Mouse (Mus musculus) fibroblast of lung, adult 2 months (primary cell): ENCODE data around the gene Abat.

ENCODE experiments used
- DNase-seq: peaks from one replicate; pipeline ENCODE4 v3.0.0-alpha.2; 2011; ENCODE audit warnings: low read depth

Gene Abat

GRCm38 (mm10) chr16:8574316-8574715, 61.1 kb downstream of the Abat start:
- no peak for DNase-seq

DNA sequence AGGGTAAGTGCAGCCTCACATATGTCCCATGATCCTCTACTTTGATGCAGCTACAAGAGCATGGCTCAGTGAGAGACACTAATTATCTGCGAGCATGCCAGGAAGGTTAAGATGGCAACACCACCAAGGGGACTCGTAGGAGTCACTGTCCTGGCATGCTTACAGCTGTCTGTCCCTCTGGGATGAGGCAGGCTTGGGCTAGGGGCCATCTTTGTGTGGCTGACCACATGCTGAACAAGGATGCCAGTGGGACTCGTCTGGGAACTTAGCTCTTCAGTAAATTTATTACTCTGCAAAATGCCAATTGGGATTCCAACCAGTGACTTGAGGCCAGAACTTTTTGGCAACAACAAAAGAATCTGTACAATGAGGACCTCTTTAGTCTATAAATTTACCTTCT, 62.9 kb downstream of the Abat start:
- no peak for DNase-seq

GRCm38 (mm10) chr16:8576901-8577300, 63.7 kb downstream of the Abat start:
- no peak for DNase-seq

DNA sequence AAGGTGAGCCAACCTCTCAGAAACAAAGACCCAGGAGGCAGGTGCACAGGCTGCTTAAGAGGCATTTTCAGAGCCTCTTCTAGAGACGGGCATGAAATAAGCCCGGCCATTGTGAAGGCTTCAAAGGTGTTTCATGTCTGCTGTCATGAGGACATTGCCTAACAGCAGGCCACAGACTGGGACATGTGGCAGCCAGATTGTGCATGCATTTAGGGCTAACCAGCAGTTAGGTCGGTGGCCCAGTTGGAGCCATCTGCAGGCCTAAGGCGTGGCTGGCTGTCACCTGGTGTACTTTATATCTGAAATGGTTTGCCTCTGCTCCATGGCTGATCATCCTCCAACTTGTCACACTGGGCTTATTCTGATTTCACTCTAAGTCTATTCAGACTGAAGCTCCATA, 65.1 kb downstream of the Abat start:
- no peak for DNase-seq

- no peak for DNase-seq
Observed at GRCm38 (mm10) chr16:8579546-8579945, 66.3 kb downstream of the Abat start.

DNA sequence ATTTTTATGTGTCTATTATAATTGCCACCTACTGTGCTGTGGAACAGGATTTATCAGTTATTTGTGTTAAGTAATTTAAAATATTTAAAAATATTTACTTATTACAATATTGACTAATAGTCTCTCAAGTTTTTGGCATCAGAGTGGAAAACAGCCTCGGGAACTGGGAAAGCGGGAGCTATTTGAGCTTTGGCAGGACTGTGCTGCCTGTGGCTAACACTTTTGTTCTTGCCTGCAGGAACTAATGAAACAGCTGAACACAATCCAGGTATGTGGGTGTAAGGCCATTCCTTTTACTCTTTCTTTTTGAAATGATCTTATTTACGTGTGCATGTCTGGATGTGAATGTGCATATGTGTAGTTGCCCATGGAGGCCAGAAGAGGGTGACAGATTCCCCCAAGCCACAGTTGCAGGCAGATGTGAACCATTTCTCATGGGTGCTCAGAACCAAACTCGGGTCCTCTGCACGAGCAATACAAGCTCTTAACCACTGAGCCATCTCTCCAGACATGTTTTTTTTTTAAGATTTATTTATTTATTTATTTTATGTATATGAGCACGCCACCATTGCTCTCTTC, 68.5 kb downstream of the Abat start:
- no peak for DNase-seq

GRCm38 (mm10) chr16:8582579-8583295, 69.5 kb downstream of the Abat start:
- DNase-seq = no peak

DNA sequence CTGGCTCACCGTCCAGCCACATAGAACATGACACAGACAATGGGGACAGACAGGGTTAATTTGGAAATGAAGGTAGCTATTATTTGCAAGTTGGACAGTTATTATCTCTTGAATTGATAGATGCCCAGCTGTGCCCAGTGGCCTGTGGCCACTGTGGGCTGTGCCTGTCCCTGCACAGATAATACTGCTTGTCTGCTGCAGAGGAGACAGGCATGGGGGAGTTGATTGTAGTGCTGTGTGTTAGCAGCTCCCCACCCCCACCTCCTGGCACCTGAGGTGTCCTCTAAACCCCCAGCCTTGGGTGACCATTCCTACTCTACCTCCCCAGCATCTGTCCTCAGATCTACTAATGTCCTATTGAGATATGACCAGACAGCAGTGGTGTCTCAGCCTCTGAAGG, 71.0 kb downstream of the Abat start:
- DNase-seq = no peak

DNA sequence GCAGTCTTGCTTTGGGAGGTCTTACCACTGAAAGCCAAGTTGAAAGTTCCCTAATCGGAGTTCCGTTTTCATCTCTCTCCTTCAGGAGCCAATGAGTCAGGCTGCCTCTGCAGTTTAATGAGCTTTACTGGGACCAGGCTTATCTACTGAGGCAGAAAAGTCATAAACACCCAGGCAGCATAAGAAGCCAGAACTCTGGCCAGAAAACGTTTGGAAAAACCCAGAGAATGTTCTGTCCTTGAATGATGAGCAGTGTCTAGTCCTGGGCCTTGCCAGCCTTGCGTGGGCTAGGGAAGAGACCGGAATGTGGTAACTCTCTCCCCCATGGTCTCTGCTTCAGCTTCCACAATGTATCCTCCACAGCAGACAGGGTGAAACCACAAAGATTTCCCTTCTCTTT, 71.8 kb downstream of the Abat start:
- no peak for DNase-seq

DNA sequence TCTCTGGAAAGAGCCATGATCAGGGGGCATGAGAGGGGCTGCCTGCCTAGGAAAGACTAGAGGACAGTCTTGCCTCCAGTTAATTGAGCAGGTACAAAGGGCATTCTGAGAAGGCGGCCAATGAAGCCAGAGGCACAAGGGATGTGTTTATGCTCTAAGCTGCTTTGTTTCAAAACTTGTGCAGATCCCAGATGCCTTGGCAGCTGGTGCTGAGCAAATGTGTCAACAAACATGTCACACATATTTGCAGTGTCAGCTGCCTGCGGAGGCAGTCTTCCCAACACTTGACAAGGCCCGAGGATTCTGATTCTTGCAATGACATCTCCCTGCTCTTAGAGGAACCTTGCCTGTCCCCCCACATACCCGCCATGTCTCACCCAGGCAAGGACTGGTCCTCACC, 82.2 kb downstream of the Abat start:
- DNase-seq = no peak

DNA sequence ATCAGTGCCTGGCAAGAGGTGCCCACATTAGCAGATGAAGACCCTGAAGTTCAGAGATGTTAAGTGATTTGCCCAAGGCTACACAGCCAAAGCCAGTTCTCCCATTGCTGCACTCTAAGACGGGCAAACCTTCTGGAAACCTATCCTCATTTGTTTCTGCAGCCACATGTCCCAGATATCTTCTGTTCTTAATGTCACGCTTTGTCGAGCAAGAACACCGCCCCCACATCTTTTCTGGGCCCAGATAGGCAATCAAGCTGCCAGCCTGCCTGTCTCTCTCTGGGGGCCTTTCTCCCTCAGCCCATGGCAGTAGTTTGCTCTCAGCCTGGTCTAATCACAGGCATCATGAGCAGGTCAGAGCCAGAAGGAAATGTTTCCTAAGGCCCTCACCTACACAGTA, 83.1 kb downstream of the Abat start:
- DNase-seq = no peak

GRCm38 (mm10) chr16:8597516-8597915, 84.3 kb downstream of the Abat start:
- no peak for DNase-seq

DNA sequence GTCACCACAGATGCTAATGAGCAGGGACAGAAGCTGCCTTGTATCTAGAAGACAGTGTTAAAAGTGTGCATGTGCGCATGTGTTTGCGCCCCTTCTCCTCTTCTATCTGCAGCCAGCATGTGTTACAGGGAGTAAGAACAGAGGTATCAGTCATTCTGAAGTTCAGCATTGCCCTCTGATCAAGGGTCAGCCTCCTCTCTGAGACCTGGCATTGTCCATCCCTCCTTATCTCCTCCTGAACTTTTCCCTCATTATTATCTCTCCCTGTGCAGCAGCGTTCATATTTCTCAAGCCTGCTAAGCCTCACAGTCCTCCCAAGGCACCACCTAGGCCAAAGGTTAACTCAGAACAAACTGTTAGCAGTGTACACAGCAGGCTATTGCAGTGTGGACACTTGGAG, 90.6 kb downstream of the Abat start:
- DNase-seq = no peak

GRCm38 (mm10) chr16:8610397-8610796, 97.2 kb downstream of the Abat start:
- no peak for DNase-seq

- no peak for DNase-seq
Observed at GRCm38 (mm10) chr16:8612214-8613005, 99.2 kb downstream of the Abat start.

DNA sequence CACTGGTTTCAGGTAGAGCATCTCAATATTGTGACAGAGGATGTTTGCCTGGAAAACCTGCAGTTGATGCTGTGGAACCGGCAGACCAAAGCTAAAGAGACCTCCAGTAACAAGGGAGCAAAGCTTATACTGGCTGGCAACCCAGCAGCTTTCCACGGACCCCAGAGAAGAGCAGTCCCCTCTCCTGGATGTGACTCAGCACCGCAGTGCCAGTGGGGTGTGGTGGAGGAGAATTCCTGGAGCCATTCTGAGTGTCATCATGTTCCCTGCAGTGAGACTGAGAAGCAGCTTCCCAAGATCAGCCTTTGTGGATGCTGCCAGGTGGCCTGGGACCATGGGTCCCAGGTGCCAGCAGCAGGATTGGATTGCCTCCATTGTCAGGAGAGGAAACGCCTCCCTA, 99.8 kb downstream of the Abat start:
- DNase-seq = no peak

- DNase-seq = no peak
Observed at GRCm38 (mm10) chr16:8613447-8613846, 100.2 kb downstream of the Abat start.

DNA sequence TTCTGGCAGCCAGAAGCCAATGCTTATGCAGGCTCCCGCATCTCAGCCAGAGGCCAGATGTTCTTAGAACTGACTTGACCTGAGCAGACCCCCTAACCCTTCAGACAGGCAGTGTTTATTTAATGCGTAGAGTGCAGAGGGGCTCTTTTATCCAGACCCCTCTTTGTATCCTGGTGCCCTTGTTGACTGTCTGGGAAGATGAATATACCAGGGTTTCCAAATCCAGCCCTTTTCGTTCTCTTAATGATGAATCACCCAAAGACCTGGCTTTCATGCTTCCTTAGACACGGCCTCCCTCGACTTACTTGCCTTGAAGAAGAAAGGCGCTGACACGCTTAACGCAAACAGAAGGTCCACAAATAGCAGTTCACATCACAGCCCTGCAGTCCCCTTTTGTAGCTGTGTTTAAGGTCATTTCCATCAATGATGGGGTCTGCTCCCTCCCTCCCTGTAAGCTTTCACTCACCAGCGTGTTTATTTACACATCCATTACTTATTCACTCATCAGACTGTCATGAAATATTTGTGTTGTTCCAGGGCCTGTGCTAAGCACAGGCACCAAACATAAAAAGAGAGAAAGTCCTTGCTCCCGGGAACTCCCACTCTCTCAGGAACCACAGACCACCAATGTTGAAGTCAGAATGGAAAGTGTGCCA, 106.6 kb downstream of the Abat start:
- DNase-seq = no peak

DNA sequence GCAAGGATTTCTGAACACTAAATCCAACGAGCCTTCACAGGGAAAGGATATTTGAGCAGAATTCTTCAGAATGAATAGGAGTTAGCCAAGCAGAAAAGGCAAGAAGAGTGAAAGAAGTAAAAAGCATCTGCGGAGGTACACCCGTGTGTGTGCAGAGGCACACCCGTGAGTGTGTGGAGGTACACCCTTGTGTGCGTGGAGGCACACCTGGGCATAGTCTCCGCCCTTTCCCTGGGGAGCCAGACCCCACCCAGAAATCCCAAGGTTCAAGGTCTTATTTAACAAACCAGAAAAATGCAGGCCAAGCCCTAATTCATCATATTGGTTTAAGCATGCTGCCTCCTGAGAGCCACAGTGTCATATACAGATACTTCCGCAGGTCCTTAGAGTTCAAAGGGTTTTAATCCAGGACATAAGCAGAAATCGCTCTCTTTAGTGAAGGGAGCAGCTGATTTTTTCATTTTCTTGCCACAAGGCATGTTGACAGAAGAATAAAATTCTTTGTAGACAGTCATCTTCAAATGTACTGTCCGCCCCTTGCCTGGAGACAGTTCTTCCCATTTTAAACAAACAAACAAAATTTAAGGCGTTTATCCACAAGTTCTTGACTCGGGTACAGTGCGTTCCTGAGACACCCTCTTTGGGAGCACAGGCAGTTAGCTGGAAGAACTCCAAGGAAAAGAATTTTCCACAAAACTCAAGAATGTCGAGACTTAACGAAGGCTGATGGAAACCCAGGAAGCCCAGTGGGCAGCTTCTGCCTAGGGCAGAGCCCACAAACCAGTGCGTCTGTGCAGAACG, 107.3 kb downstream of the Abat start:
- no peak for DNase-seq

- no peak for DNase-seq
Observed at GRCm38 (mm10) chr16:8630419-8630818, 117.2 kb downstream of the Abat start.

- no peak for DNase-seq
Observed at GRCm38 (mm10) chr16:8631428-8631827, 118.2 kb downstream of the Abat start.

GRCm38 (mm10) chr16:8636867-8637216, 123.6 kb downstream of the Abat start:
- DNase-seq = no peak
